Mouse (Mus musculus): ENCODE measurements around the gene Col4a3.

Gene Col4a3

GRCm38 (mm10) chr1:82590266-82590665 lies 3.5 kb downstream of the Col4a3 start:
- Histone ChIP-seq H3K4me1 (replicated peaks; ENCODE audit: low read depth, low read length) (peaks cover 13% of the 10 kb centered on the region; the same call in 1 of the 2 replicates), H3K36me3 (ENCODE audit: insufficient read depth, low read length) (no peaks in the 10 kb centered on the region), H3K9me3 (ENCODE audit: low read length) (no peaks in the 10 kb centered on the region), H3K27me3 (ENCODE audit: insufficient read depth, low read length) (peaks cover 21% of the 10 kb centered on the region), H3K4me3 (replicated peaks; ENCODE audit: low read length) (no peak overlapping the region)
- TF ChIP-seq POU5F1 (IDR thresholded peaks at IDR 0.05; ENCODE audit: borderline replicate concordance, low read length) = no peak
- no peak for TF ChIP-seq CTCF (conservative IDR thresholded peaks at IDR 0.05; ENCODE audit: low read length)
- no peak for TF ChIP-seq NANOG (IDR thresholded peaks at IDR 0.05; ENCODE audit: borderline replicate concordance, low read length)

DNA sequence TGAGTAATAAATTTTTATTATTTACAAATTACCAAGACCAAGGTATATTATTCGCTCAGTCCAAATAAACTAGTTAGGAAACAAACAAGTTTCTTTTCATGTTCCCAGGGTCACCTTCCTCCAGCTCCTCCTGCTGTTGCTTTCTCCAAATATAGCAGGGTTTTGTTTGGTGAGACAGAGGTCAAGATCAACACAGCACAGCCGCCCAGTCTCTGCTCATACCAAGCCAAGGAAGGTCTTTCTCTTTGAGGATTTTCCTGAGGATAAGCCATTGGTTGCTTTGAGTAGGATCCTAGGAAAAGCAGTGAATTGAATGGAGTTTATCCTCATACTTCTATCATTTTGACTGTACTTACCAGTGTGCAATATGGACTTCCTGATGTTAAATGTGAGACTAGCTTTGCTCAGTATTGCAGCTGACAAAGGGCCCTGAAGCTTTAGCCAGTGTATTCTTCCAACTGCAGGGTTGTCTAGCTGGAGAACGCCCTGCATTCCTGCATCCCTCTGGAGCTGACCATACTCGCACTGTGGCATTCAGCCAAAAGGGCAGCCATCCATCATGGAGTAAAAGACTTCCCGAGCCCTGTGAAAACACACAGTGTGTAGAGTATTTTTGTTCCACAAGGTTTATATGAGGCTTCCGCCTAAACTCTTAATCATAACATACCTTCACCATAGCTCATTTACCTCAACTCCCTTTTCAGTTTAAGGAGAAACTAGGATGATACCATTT lies 10.3 kb downstream of the Col4a3 start:
- Histone ChIP-seq H3K9me3 (ENCODE audit: low read length) (no peaks in the 10 kb centered on the region), H3K27me3 (ENCODE audit: insufficient read depth, low read length) (no peaks in the 10 kb centered on the region), H3K4me3 (replicated peaks; ENCODE audit: low read length) (no peak overlapping the region), H3K4me1 (replicated peaks; ENCODE audit: low read depth, low read length) (no peaks in the 10 kb centered on the region), H3K36me3 (ENCODE audit: insufficient read depth, low read length) (no peaks in the 10 kb centered on the region)
- no peak for TF ChIP-seq NANOG (IDR thresholded peaks at IDR 0.05; ENCODE audit: borderline replicate concordance, low read length)
- TF ChIP-seq POU5F1 (IDR thresholded peaks at IDR 0.05; ENCODE audit: borderline replicate concordance, low read length) = no peak
- no peak for TF ChIP-seq CTCF (conservative IDR thresholded peaks at IDR 0.05; ENCODE audit: low read length)

- H3K4me1 ChIP-seq (replicated peaks; ENCODE audit: low read depth, low read length) = no peaks in the 10 kb centered on the region
- no peaks in the 10 kb centered on the region for H3K36me3 ChIP-seq (ENCODE audit: insufficient read depth, low read length)
- H3K4me3 ChIP-seq (replicated peaks; ENCODE audit: low read length) = no peak overlapping the region
- no peak for TF ChIP-seq CTCF (conservative IDR thresholded peaks at IDR 0.05; ENCODE audit: low read length)
- TF ChIP-seq NANOG (IDR thresholded peaks at IDR 0.05; ENCODE audit: borderline replicate concordance, low read length) = no peak
- no peak for TF ChIP-seq POU5F1 (IDR thresholded peaks at IDR 0.05; ENCODE audit: borderline replicate concordance, low read length)
- no peaks in the 10 kb centered on the region for H3K27me3 ChIP-seq (ENCODE audit: insufficient read depth, low read length)
- H3K9me3 ChIP-seq (ENCODE audit: low read length) = no peaks in the 10 kb centered on the region
Measured at GRCm38 (mm10) chr1:82603198-82603950, 16.7 kb downstream of the Col4a3 start.

DNA sequence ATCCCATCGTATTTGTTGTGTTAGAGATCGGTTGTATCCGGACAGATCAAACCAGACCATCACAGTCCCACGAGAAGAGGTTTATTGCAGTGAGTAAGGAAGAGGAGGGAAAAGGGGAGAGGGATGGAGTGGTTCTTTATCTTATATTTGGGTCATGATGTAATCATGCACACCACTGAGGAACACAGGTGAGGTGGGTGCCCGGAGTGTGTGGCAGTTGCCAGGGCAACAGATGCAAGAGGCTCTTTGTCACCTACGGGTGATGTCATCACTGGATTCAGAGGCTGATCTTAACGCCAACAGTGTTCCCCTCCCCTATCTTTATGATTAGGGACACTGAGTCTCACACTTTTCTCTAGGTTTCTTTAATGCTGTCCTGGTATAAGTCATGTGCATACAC lies 18.6 kb downstream of the Col4a3 start:
- H3K4me3 ChIP-seq (replicated peaks; ENCODE audit: low read length) = no peak overlapping the region
- H3K9me3 ChIP-seq (ENCODE audit: low read length) = no peaks in the 10 kb centered on the region
- H3K4me1 ChIP-seq (replicated peaks; ENCODE audit: low read depth, low read length) = no peaks in the 10 kb centered on the region
- TF ChIP-seq CTCF (conservative IDR thresholded peaks at IDR 0.05; ENCODE audit: low read length) (no peak), NANOG (IDR thresholded peaks at IDR 0.05; ENCODE audit: borderline replicate concordance, low read length) (no peak), POU5F1 (IDR thresholded peaks at IDR 0.05; ENCODE audit: borderline replicate concordance, low read length) (no peak)
- H3K27me3 ChIP-seq (ENCODE audit: insufficient read depth, low read length) = no peaks in the 10 kb centered on the region
- H3K36me3 ChIP-seq (ENCODE audit: insufficient read depth, low read length) = no peaks in the 10 kb centered on the region

- Histone ChIP-seq H3K9me3 (ENCODE audit: low read length) (no peaks in the 10 kb centered on the region), H3K4me1 (replicated peaks; ENCODE audit: low read depth, low read length) (no peaks in the 10 kb centered on the region), H3K27me3 (ENCODE audit: insufficient read depth, low read length) (no peaks in the 10 kb centered on the region), H3K4me3 (replicated peaks; ENCODE audit: low read length) (no peak overlapping the region), H3K36me3 (ENCODE audit: insufficient read depth, low read length) (no peaks in the 10 kb centered on the region)
- TF ChIP-seq NANOG (IDR thresholded peaks at IDR 0.05; ENCODE audit: borderline replicate concordance, low read length) (no peak), CTCF (conservative IDR thresholded peaks at IDR 0.05; ENCODE audit: low read length) (no peak), POU5F1 (IDR thresholded peaks at IDR 0.05; ENCODE audit: borderline replicate concordance, low read length) (no peak)
Measured at GRCm38 (mm10) chr1:82605856-82606255, 19.1 kb downstream of the Col4a3 start.

GRCm38 (mm10) chr1:82608646-82609262 lies 22.0 kb downstream of the Col4a3 start:
- Histone ChIP-seq H3K4me1 (replicated peaks; ENCODE audit: low read depth, low read length) (no peaks in the 10 kb centered on the region), H3K4me3 (replicated peaks; ENCODE audit: low read length) (no peak overlapping the region), H3K27me3 (ENCODE audit: insufficient read depth, low read length) (no peaks in the 10 kb centered on the region), H3K36me3 (ENCODE audit: insufficient read depth, low read length) (no peaks in the 10 kb centered on the region), H3K9me3 (ENCODE audit: low read length) (no peaks in the 10 kb centered on the region)
- no peak for TF ChIP-seq CTCF (conservative IDR thresholded peaks at IDR 0.05; ENCODE audit: low read length)
- TF ChIP-seq NANOG (IDR thresholded peaks at IDR 0.05; ENCODE audit: borderline replicate concordance, low read length) = no peak
- no peak for TF ChIP-seq POU5F1 (IDR thresholded peaks at IDR 0.05; ENCODE audit: borderline replicate concordance, low read length)

GRCm38 (mm10) chr1:82612061-82612660 lies 25.4 kb downstream of the Col4a3 start:
- H3K4me1 ChIP-seq (replicated peaks; ENCODE audit: low read depth, low read length) = no peaks in the 10 kb centered on the region
- TF ChIP-seq NANOG (IDR thresholded peaks at IDR 0.05; ENCODE audit: borderline replicate concordance, low read length) (no peak), POU5F1 (IDR thresholded peaks at IDR 0.05; ENCODE audit: borderline replicate concordance, low read length) (no peak), CTCF (conservative IDR thresholded peaks at IDR 0.05; ENCODE audit: low read length) (no peak)
- no peaks in the 10 kb centered on the region for H3K36me3 ChIP-seq (ENCODE audit: insufficient read depth, low read length)
- H3K27me3 ChIP-seq (ENCODE audit: insufficient read depth, low read length) = no peaks in the 10 kb centered on the region
- no peaks in the 10 kb centered on the region for H3K9me3 ChIP-seq (ENCODE audit: low read length)
- H3K4me3 ChIP-seq (replicated peaks; ENCODE audit: low read length) = no peak overlapping the region

GRCm38 (mm10) chr1:82618001-82618400 lies 31.3 kb downstream of the Col4a3 start:
- Histone ChIP-seq H3K4me1 (replicated peaks; ENCODE audit: low read depth, low read length) (no peaks in the 10 kb centered on the region), H3K9me3 (ENCODE audit: low read length) (no peaks in the 10 kb centered on the region), H3K4me3 (replicated peaks; ENCODE audit: low read length) (no peak overlapping the region), H3K27me3 (ENCODE audit: insufficient read depth, low read length) (no peaks in the 10 kb centered on the region), H3K36me3 (ENCODE audit: insufficient read depth, low read length) (no peaks in the 10 kb centered on the region)
- TF ChIP-seq NANOG (IDR thresholded peaks at IDR 0.05; ENCODE audit: borderline replicate concordance, low read length) (no peak), POU5F1 (IDR thresholded peaks at IDR 0.05; ENCODE audit: borderline replicate concordance, low read length) (no peak), CTCF (conservative IDR thresholded peaks at IDR 0.05; ENCODE audit: low read length) (no peak)

Measured in E14TG2a.4 (cell line).